Mouse (Mus musculus): ENCODE measurements at regions not wholly inside any gene's neighbourhood (a gene's known extent, or its start where the extent isn't known, plus 50 kb on each side); places are given as distances from the start of the nearest gene placed in this dataset.

DNA sequence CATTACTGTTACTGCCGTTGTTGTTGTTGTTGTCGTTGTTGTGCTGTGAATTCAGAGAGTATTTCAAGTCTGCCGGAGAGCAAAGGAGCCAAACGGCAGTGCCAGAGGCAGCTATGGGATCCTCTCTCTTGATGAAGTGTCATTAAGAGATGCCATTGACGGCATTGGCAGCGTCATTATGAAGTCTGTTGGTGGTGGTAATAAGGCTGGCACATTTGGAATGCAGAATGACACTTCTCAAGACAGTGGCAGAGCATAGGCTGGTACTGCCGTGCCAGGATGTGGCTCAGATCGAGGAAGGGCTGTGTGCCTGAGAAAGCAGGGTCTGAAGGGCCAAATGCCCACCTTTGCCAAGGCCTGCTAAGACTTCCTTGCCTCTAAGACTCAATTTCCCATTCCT lies 494.3 kb downstream of the Vrk1 start:
- no peak for ATAC-seq
- no peak overlapping the region for H3K9ac ChIP-seq (replicated peaks)
- H3K27me3 ChIP-seq (ENCODE audit: insufficient read depth, low read length) = no peaks in the 10 kb centered on the region
- TF ChIP-seq EP300 (IDR thresholded peaks at IDR 0.05; ENCODE audit: low read depth) (no peak), CTCF (IDR thresholded peaks at IDR 0.05; ENCODE audit: low read depth) (no peak)
- no peak overlapping the region for H3K4me2 ChIP-seq (ENCODE audit: low read depth, low read length)
- H3K4me1 ChIP-seq (ENCODE audit: insufficient read depth) = no peaks in the 10 kb centered on the region
- H3K9me3 ChIP-seq (ENCODE audit: low read length) = no peaks in the 10 kb centered on the region
- H3K4me3 ChIP-seq (ENCODE audit: low read depth, low read length) = no peak overlapping the region
- no peaks in the 10 kb centered on the region for H3K36me3 ChIP-seq (replicated peaks; ENCODE audit: insufficient read depth, low read length)
- 83% methylated on average over 8 of the region's 8 CpGs for WGBS (ENCODE audit: insufficient replicate concordance)
- H3K27ac ChIP-seq (ENCODE audit: low read depth) = no peak overlapping the region
- no peak for DNase-seq

GRCm38 (mm10) chr12:106514057-106514456 lies 504.0 kb downstream of the Vrk1 start:
- ATAC-seq (no peak), DNase-seq (no peak)
- Histone ChIP-seq H3K4me1 (ENCODE audit: insufficient read depth) (no peaks in the 10 kb centered on the region), H3K4me3 (ENCODE audit: low read depth, low read length) (no peak overlapping the region), H3K36me3 (replicated peaks; ENCODE audit: insufficient read depth, low read length) (no peaks in the 10 kb centered on the region), H3K9ac (replicated peaks) (no peak overlapping the region), H3K27me3 (ENCODE audit: insufficient read depth, low read length) (no peaks in the 10 kb centered on the region), H3K4me2 (ENCODE audit: low read depth, low read length) (no peak overlapping the region), H3K27ac (ENCODE audit: low read depth) (no peak overlapping the region), H3K9me3 (ENCODE audit: low read length) (no peaks in the 10 kb centered on the region)
- TF ChIP-seq EP300 (IDR thresholded peaks at IDR 0.05; ENCODE audit: low read depth) (no peak), CTCF (IDR thresholded peaks at IDR 0.05; ENCODE audit: low read depth) (no peak)
- 71% methylated on average over 11 of the region's 11 CpGs for WGBS (ENCODE audit: insufficient replicate concordance)

- Histone ChIP-seq H3K27ac (ENCODE audit: low read depth) (no peak overlapping the region), H3K4me2 (ENCODE audit: low read depth, low read length) (no peak overlapping the region), H3K4me3 (ENCODE audit: low read depth, low read length) (no peak overlapping the region), H3K4me1 (ENCODE audit: insufficient read depth) (no peaks in the 10 kb centered on the region), H3K27me3 (ENCODE audit: insufficient read depth, low read length) (no peaks in the 10 kb centered on the region), H3K9me3 (ENCODE audit: low read length) (no peaks in the 10 kb centered on the region), H3K36me3 (replicated peaks; ENCODE audit: insufficient read depth, low read length) (no peaks in the 10 kb centered on the region), H3K9ac (replicated peaks) (no peak overlapping the region)
- no peak for TF ChIP-seq EP300 (IDR thresholded peaks at IDR 0.05; ENCODE audit: low read depth)
- TF ChIP-seq CTCF (IDR thresholded peaks at IDR 0.05; ENCODE audit: low read depth) = no peak
- 59% methylated on average over 17 of the region's 17 CpGs for WGBS (ENCODE audit: insufficient replicate concordance)
- ATAC-seq = no peak
- no peak for DNase-seq
Observed at GRCm38 (mm10) chr12:106515257-106515788, 505.3 kb downstream of the Vrk1 start.

GRCm38 (mm10) chr12:106519141-106519540 lies 509.1 kb downstream of the Vrk1 start:
- Histone ChIP-seq H3K27ac (ENCODE audit: low read depth) (no peak overlapping the region), H3K4me3 (ENCODE audit: low read depth, low read length) (no peak overlapping the region), H3K4me2 (ENCODE audit: low read depth, low read length) (no peak overlapping the region), H3K9ac (replicated peaks) (no peak overlapping the region), H3K4me1 (ENCODE audit: insufficient read depth) (no peaks in the 10 kb centered on the region), H3K9me3 (ENCODE audit: low read length) (no peaks in the 10 kb centered on the region), H3K36me3 (replicated peaks; ENCODE audit: insufficient read depth, low read length) (no peaks in the 10 kb centered on the region), H3K27me3 (ENCODE audit: insufficient read depth, low read length) (no peaks in the 10 kb centered on the region)
- 61% methylated on average over 5 of the region's 5 CpGs for WGBS (ENCODE audit: insufficient replicate concordance)
- ATAC-seq = no peak
- TF ChIP-seq CTCF (IDR thresholded peaks at IDR 0.05; ENCODE audit: low read depth) (no peak), EP300 (IDR thresholded peaks at IDR 0.05; ENCODE audit: low read depth) (no peak)
- no peak for DNase-seq

DNA sequence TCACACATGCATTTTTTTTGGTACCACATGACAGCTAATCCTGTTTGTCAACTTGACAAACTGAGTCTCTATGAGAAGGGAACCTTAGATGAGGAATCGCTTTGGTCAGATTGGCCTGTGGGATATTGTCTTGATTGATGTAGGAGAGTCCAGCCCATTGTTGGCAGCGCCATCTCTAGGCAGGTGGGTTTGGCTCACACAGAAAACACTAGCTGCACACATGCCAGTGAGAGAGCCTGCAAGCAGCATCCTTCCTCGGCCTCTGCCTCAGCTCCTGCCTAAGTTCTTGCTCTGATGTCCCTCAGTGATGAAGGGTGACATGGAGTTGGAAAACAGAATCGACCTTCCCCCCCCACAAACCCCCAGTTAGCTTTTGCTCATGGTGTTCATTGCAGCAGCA lies 514.4 kb downstream of the Vrk1 start:
- H3K4me2 ChIP-seq (ENCODE audit: low read depth, low read length) = no peak overlapping the region
- no peak for TF ChIP-seq CTCF (IDR thresholded peaks at IDR 0.05; ENCODE audit: low read depth)
- no peak for TF ChIP-seq EP300 (IDR thresholded peaks at IDR 0.05; ENCODE audit: low read depth)
- H3K4me3 ChIP-seq (ENCODE audit: low read depth, low read length) = no peak overlapping the region
- H3K27ac ChIP-seq (ENCODE audit: low read depth) = no peak overlapping the region
- H3K27me3 ChIP-seq (ENCODE audit: insufficient read depth, low read length) = no peaks in the 10 kb centered on the region
- no peaks in the 10 kb centered on the region for H3K9me3 ChIP-seq (ENCODE audit: low read length)
- WGBS (ENCODE audit: insufficient replicate concordance) = 64% methylated on average over 4 of the region's 4 CpGs
- H3K4me1 ChIP-seq (ENCODE audit: insufficient read depth) = no peaks in the 10 kb centered on the region
- no peak for DNase-seq
- ATAC-seq = no peak
- no peaks in the 10 kb centered on the region for H3K36me3 ChIP-seq (replicated peaks; ENCODE audit: insufficient read depth, low read length)
- H3K9ac ChIP-seq (replicated peaks) = no peak overlapping the region

DNA sequence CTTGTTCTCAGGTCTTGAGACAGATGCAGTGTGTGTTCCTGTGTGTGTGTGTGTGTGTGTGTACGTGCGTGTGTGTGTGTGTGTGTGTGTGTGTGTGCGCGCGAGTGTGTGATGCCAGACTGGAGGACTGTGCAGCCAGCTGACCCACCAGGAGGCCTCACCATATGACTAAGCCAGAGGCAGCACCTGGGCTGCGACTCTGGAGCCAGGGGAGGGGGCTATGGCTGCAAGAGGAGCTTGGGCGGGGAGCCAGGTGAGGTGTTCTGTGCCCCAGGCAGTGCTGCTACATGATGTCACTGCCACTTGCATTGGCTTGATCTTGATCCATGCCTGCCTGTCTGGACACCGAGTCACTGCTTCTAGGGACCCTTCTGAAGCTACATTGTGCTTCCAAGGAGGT lies 517.1 kb downstream of the Vrk1 start:
- H3K9me3 ChIP-seq (ENCODE audit: low read length) = no peaks in the 10 kb centered on the region
- no peak overlapping the region for H3K4me3 ChIP-seq (ENCODE audit: low read depth, low read length)
- no peak for DNase-seq
- H3K27me3 ChIP-seq (ENCODE audit: insufficient read depth, low read length) = no peaks in the 10 kb centered on the region
- no peak overlapping the region for H3K4me2 ChIP-seq (ENCODE audit: low read depth, low read length)
- no peaks in the 10 kb centered on the region for H3K4me1 ChIP-seq (ENCODE audit: insufficient read depth)
- no peaks in the 10 kb centered on the region for H3K36me3 ChIP-seq (replicated peaks; ENCODE audit: insufficient read depth, low read length)
- no peak overlapping the region for H3K9ac ChIP-seq (replicated peaks)
- WGBS (ENCODE audit: insufficient replicate concordance) = 62% methylated on average over 8 of the region's 8 CpGs
- no peak for ATAC-seq
- TF ChIP-seq EP300 (IDR thresholded peaks at IDR 0.05; ENCODE audit: low read depth) = no peak
- no peak for TF ChIP-seq CTCF (IDR thresholded peaks at IDR 0.05; ENCODE audit: low read depth)
- no peak overlapping the region for H3K27ac ChIP-seq (ENCODE audit: low read depth)

Measured in liver, postnatal 0 days (tissue).